Mouse (Mus musculus) layer of hippocampus, adult 11-12 months (tissue): ENCODE data around the gene Cfap100.

Experiments
- DNase-seq: peaks from one replicate; pipeline ENCODE4 v3.0.0; 2022; ENCODE audit warnings: low spot score

Cfap100 gene

GRCm38 (mm10) chr6:90457421-90457820 lies 28.8 kb upstream of the Cfap100 start:
- DNase-seq, result no peak

- DNase-seq, result no peak
Observed at GRCm38 (mm10) chr6:90453751-90454150, 25.2 kb upstream of the Cfap100 start.

GRCm38 (mm10) chr6:90452603-90453002 lies 24.0 kb upstream of the Cfap100 start:
- DNase-seq, result no peak

GRCm38 (mm10) chr6:90451512-90451911 lies 22.9 kb upstream of the Cfap100 start:
- DNase-seq, result no peak

GRCm38 (mm10) chr6:90450697-90451096 lies 22.1 kb upstream of the Cfap100 start:
- peak; percentile 50 for DNase-seq

GRCm38 (mm10) chr6:90450179-90450578 lies 21.6 kb upstream of the Cfap100 start:
- DNase-seq, result peak; percentile 92

GRCm38 (mm10) chr6:90446883-90447282 lies 18.3 kb upstream of the Cfap100 start:
- DNase-seq, result no peak

GRCm38 (mm10) chr6:90437041-90437440 lies 8.4 kb upstream of the Cfap100 start:
- DNase-seq, result no peak

GRCm38 (mm10) chr6:90436192-90436907 lies 7.8 kb upstream of the Cfap100 start:
- DNase-seq, result no peak

GRCm38 (mm10) chr6:90435195-90435618 lies 6.6 kb upstream of the Cfap100 start:
- DNase-seq, result peak; percentile 86

GRCm38 (mm10) chr6:90434687-90435086 lies 6.1 kb upstream of the Cfap100 start:
- DNase-seq, result no peak

GRCm38 (mm10) chr6:90431487-90431886 lies 2.9 kb upstream of the Cfap100 start:
- peak; percentile 47 for DNase-seq

GRCm38 (mm10) chr6:90429911-90430310 lies 1.3 kb upstream of the Cfap100 start:
- DNase-seq, result no peak

- no peak for DNase-seq
Observed at GRCm38 (mm10) chr6:90426003-90426402, 2.6 kb downstream of the Cfap100 start.

- no peak for DNase-seq
Observed at GRCm38 (mm10) chr6:90425361-90425760, 3.2 kb downstream of the Cfap100 start.

- peak; percentile 76 for DNase-seq
Observed at GRCm38 (mm10) chr6:90422565-90422964, 6.0 kb downstream of the Cfap100 start.

GRCm38 (mm10) chr6:90411926-90412325 lies 16.7 kb downstream of the Cfap100 start:
- no peak for DNase-seq

- no peak for DNase-seq
Observed at GRCm38 (mm10) chr6:90410972-90411371, 17.6 kb downstream of the Cfap100 start.

GRCm38 (mm10) chr6:90408632-90409031 lies 20.0 kb downstream of the Cfap100 start:
- no peak for DNase-seq

- DNase-seq, result no peak
Observed at GRCm38 (mm10) chr6:90397291-90397690, 31.3 kb downstream of the Cfap100 start.

GRCm38 (mm10) chr6:90395751-90396150 lies 32.8 kb downstream of the Cfap100 start:
- DNase-seq, result no peak

GRCm38 (mm10) chr6:90393948-90394347 lies 34.6 kb downstream of the Cfap100 start:
- DNase-seq, result no peak

- DNase-seq, result no peak
Observed at GRCm38 (mm10) chr6:90390629-90391028, 38.0 kb downstream of the Cfap100 start.

GRCm38 (mm10) chr6:90381465-90381864 lies 47.1 kb downstream of the Cfap100 start:
- DNase-seq, result no peak
